Mouse (Mus musculus): ENCODE data around the gene Samd4.

DNA sequence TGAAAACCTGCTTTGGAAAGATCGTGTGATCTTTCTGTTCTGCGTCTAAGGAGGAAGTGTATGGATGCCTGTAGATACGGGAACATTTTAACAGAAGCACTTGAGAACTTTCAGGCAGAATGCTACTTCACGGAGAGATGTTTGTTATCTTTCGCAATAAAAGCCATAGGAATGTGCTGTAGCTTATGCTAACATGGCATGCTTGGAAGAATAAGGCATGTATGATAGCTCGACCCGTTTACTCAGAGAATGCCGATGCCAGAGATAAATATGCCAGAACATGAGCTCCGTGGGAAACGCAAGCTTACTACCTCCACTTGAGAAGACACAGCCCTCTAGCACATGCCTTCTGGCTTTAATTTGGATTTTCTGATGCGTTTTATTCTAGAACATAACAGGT lies 94.1 kb downstream of the Samd4 start:
- no peak for TF ChIP-seq GATA1 (IDR thresholded peaks at IDR 0.05; ENCODE audit: borderline replicate concordance, low read length)
- no peak for TF ChIP-seq FLI1 (IDR thresholded peaks at IDR 0.05; ENCODE audit: low read length)

Data from megakaryocyte, embryonic 14.5 days (primary cell).